Mouse (Mus musculus) urinary bladder, postnatal 14 days (tissue): ENCODE measurements at regions not wholly inside any gene's neighbourhood (a gene's known extent, or its start where the extent isn't known, plus 50 kb on each side); places are given as distances from the start of the nearest gene placed in this dataset.
A peak's percentile ranks its signal among the peaks of the same experiment; 100 is the strongest.

ENCODE experiments used
- DNase-seq: peaks from one replicate; pipeline ENCODE4 v3.0.0; 2021; ENCODE audit warnings: low spot score

- DNase-seq: no peak
Measured at GRCm38 (mm10) chr8:89649207-89649890, 605.4 kb upstream of the Sall1 start.

DNA sequence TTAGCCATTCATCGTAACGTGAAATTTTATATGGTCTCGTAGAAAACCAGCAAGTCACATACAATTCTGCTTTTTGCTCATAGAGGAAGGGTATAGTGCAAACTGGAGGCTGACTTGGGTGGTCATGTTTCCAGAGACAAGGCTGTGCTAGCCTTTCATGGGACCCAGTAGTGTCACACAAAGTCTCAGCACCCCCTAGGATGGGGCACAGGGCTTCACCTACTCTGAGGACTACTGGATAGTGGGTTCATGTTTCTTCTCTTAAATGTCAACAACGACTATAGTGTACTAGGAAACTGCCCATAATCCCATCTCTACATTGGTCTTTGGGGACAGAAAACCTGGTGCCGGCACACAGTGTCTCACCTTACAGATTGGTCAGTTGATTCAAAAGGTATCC is 603.0 kb upstream of the Sall1 start:
- DNase-seq: no peak

- DNase-seq: no peak
Measured at GRCm38 (mm10) chr8:89641339-89641738, 597.4 kb upstream of the Sall1 start.

DNA sequence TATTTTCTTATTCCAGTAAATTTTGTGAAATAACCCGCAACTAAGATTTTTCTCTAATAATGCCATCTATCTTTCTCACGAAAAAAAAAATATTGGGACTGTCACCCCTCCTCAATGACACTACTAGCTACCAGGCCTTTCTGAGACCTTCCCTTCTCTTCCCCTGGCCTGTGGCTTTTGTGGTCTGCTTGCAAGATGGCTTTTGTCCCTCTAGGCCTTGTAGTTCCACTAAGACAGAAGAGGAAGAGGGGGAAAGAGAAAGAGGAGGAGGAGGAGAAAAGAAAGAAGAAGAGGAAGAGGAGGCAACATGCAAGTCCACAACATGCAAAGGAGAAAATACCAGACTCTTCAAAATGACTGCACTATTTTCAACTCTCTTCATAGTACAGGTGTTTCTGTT is 590.9 kb upstream of the Sall1 start:
- DNase-seq: no peak

- DNase-seq: no peak
Measured at GRCm38 (mm10) chr8:89632304-89632703, 588.3 kb upstream of the Sall1 start.

DNA sequence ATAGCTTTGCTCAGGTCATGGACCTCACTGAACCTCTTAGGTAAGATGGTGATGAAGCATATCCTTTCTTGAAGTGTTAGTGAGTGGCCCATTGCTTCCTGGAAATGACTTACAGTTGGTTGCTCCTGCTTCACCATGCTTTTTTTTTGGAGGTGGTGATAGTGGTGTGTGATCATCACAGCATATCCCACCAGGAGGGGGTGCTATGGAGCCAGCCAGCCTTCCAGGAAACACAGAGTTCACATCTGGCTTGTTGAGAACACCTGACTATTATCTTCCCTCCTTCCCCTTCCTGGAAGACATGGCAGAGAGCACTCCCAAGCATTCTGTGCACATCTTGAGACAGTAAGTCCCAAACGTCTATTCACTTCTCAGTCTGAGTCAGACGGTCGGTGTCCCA is 586.6 kb upstream of the Sall1 start:
- DNase-seq: peak; percentile 8

DNA sequence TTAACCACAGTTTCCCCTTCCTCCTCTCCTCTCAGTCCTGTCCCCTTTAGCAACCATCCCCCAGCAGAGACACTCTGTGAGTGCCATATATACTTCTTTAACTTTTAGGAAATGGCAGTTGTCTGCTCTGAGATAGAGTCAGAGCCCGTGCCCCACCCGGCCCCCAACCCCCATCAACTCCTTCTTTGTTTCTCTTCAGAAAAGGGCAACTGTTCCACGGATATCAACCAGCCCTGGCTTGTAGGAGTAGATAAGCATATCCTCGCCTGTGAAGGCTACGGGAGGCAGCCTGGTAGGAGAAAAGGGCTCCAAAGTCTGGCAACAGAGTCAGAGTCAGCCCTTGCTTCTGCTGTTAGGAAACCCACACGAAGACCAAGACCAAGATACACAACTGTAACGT is 574.1 kb upstream of the Sall1 start:
- no peak for DNase-seq

DNA sequence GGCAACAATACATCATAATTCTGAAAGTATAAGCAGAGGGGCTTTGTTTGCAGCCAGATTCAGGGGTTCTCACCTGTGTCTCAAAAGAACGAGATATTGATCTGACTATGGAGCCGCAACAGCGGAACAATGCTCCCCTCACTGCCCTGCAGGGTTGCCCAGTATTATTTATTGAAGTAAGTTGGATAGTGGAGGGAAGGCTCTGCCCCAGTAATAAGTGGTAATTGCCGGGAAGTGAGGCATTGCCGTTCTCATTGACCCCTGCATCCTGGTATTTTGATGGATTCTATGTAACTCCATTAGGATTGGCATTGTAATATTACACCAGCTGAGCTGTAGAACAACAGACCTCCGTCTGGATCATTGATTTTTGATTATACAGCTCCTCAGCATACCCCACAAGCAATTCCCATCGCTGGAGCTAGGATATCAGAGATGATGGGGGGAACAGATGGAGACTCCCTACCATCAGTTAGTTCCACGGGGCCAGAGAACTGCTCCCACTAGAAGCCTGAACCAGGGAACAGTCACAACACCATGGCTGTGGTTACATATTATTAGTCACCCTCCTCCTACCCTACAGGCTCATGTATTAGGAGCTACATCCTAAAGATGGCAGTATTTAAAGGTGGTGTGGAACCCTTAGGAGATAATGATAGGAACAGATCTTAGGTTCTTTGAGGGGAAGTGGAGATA is 572.0 kb upstream of the Sall1 start:
- no peak for DNase-seq

DNA sequence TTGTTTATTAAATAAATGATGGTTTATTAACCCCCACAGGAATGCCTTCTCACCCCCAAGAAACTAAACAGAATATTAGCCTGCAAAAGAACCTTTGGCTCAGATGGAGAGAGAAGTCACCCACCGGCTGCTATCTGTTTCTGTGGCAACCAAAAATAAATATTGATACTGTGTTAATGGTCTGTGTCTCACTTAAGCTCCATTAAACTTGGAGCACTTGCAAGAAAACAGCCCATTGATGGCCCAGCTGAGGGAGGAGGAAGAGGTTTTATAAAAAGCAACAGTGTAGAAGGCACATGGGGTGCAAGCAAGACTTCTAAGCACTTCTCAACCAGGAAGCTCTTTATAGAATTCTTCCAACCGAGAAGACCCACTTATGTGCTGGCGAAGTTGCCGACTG is 565.1 kb upstream of the Sall1 start:
- no peak for DNase-seq

DNA sequence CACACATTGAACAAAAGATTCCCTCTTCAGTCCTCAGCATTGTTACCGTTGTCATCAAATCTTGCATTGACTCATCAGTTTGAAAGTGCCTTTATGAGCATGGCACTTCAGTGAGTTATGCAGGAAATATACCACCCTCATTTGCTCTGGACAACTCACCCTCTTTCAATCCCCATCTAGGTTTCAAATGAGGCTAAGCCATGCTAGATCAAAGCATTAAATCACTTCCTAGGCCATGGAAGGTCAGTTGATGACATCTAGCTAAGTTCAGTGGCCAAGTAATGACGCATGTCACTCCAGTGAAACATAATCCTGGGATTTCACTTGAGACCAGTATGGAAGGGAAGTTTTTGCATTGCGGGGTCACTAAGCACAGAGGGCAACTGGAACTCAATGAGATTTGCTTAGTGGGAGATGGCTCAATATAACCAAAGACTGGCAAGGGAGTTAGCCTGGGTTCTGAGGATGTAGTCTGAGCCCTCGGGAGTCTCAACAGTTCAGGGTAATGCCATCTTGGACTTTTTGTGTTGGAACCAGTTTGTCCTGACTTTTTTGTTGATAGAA is 562.0 kb upstream of the Sall1 start:
- no peak for DNase-seq

- DNase-seq: no peak
Measured at GRCm38 (mm10) chr8:89604461-89604860, 560.5 kb upstream of the Sall1 start.

DNA sequence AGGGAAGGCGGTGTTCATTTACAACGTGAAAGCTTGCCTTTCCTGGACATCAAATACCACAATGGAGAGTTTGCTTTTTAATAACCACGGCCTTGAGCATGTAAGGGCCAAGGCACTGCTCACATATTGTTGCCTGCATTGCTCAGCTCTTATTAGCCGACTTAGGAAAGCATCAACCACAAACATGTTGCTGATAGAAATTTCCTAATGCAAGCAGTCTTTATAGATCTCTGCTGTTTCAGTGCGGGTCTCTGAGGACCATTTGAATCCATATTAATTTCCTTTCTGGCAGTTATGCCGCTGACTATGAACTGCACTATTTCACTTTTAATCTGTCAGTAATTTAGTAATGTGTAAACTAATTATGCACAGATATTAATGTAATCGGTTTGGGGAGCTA is 552.4 kb upstream of the Sall1 start:
- DNase-seq: no peak

DNA sequence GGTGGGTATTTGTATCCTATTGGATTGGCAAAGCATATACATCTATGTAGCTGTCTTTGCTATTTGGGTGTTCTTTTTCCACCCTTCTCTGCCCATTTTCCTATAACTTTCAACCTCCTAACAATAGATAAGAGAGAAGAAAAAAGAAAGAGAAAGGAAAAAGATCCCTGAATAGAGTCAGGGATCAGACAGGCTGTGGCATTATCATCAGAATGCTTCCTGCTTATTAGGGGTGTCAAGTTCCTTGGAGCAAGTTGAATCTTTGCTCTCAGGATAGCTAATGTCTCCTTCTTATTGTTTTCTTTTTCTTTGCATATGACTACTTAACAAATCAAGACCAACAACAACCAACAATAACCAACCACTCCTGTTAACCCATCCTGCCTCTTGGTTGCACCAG is 539.1 kb upstream of the Sall1 start:
- no peak for DNase-seq

- DNase-seq: no peak
Measured at GRCm38 (mm10) chr8:89582566-89582965, 538.6 kb upstream of the Sall1 start.

- peak; percentile 65 for DNase-seq
Measured at GRCm38 (mm10) chr8:89571816-89572215, 527.9 kb upstream of the Sall1 start.

- no peak for DNase-seq
Measured at GRCm38 (mm10) chr8:89570639-89571325, 526.8 kb upstream of the Sall1 start.

DNA sequence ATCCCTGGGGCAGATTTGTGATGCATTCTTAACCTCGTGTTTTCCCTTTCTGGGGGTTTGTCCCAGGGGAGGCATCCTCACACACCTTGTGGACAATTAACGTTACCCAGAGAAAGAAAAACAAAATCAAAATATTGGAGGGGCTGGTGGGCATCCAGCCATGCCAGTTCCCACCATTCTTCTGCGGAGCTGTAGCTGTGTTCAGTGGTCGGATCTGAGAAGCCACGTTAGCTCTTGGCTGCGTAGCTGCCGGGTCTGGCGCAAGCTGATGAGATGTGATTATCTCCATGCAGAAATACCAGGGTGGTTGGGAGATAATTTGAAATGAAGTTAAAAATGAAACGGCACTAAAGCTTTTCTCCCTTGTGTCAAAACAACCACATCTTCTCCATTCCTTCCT is 525.4 kb upstream of the Sall1 start:
- no peak for DNase-seq

DNA sequence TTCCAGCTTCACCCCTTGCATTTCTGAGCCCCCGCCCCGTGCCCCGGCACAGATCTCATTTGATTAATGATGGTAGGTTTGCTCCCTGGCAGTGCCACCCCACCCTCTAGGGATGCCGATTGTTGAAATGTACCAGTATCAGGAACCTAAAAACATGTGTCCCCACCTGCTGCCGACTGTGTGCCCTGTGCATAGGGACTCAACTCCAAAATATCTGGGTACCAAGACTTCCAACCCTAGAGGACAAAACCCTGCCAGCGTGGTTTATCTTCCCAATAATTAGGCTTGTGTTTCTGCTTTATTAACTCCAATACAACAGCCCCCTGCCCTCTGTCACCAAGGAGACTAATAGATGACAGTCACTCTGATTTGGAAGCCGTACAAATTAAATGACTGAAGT is 524.7 kb upstream of the Sall1 start:
- DNase-seq: no peak

GRCm38 (mm10) chr8:89566986-89567385 is 523.0 kb upstream of the Sall1 start:
- DNase-seq: no peak

DNA sequence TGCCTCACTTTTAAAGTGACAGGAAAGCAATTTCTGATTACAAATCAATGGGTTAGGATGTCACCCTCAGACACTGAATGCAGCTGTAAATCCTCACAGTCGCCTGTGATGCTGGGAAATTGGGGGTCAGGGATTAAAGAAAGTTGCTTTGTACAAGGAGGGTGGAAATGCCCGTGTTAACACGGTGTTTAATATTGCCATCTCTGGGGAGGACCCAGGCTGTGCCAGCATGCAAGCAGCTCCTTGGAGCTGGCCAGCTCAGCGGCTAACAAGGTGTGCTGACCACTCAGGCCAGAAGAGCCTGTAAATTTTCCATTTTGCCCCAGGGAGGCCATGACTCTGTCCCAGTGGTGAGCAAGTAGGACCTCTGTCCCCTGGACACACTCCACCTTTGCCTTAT is 522.5 kb upstream of the Sall1 start:
- no peak for DNase-seq

- no peak for DNase-seq
Measured at GRCm38 (mm10) chr8:89565147-89565826, 521.3 kb upstream of the Sall1 start.

DNA sequence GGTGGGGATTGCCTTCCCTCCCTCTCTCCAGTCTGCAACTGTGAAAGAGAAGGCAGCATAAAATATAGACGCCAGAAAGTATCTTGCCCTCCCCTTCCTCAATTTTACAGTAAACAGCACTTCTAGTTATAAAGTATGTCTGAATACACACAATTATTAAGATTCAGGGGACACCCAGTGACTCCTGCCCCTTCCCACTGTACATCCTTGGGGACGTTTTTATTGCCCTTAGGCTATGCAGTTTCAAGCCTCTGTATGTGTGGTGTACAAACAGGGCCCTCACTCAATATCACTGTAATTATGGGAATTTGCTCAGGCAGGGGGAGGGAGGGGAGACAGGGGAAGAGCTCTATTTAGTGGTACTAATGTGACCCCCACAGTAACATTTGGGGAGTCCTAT is 519.6 kb upstream of the Sall1 start:
- no peak for DNase-seq

- DNase-seq: no peak
Measured at GRCm38 (mm10) chr8:89562597-89562996, 518.6 kb upstream of the Sall1 start.
